Mouse (Mus musculus) c-Kit-positive CD71-positive TER-119-positive erythroid progenitor cells, embryonic 14.5 days (primary cell): ENCODE data around the gene Cdon.

Experiments
- DNase-seq: peaks from one replicate; pipeline ENCODE4 v3.0.0-alpha.2; 2013; ENCODE audit warnings: low spot score

Gene Cdon

GRCm38 (mm10) chr9:35438286-35439061 is 17.5 kb downstream of the Cdon start:
- no peak for DNase-seq

- DNase-seq: no peak
These were observed 18.1 kb downstream of the Cdon start for GRCm38 (mm10) chr9:35439062-35439442.

- no peak for DNase-seq
These were observed 18.8 kb downstream of the Cdon start for GRCm38 (mm10) chr9:35439754-35440153.

- no peak for DNase-seq
These were observed 21.5 kb downstream of the Cdon start for GRCm38 (mm10) chr9:35442476-35442875.

GRCm38 (mm10) chr9:35443618-35444511 is 22.9 kb downstream of the Cdon start:
- no peak for DNase-seq

- no peak for DNase-seq
These were observed 23.6 kb downstream of the Cdon start for GRCm38 (mm10) chr9:35444512-35444886.

GRCm38 (mm10) chr9:35446916-35447315 is 26.0 kb downstream of the Cdon start:
- DNase-seq: no peak

GRCm38 (mm10) chr9:35453311-35453710 is 32.4 kb downstream of the Cdon start:
- DNase-seq: no peak

GRCm38 (mm10) chr9:35459594-35459993 is 38.7 kb downstream of the Cdon start:
- no peak for DNase-seq

- no peak for DNase-seq
These were observed 46.4 kb downstream of the Cdon start for GRCm38 (mm10) chr9:35467264-35467817.

- no peak for DNase-seq
These were observed 48.0 kb downstream of the Cdon start for GRCm38 (mm10) chr9:35468913-35469312.

- DNase-seq: no peak
These were observed 53.3 kb downstream of the Cdon start for GRCm38 (mm10) chr9:35474104-35474724.

- DNase-seq: no peak
These were observed 54.5 kb downstream of the Cdon start for GRCm38 (mm10) chr9:35475394-35475793.

GRCm38 (mm10) chr9:35479456-35479855 is 58.5 kb downstream of the Cdon start:
- DNase-seq: no peak

GRCm38 (mm10) chr9:35482014-35482898 is 61.3 kb downstream of the Cdon start:
- no peak for DNase-seq

- no peak for DNase-seq
These were observed 63.0 kb downstream of the Cdon start for GRCm38 (mm10) chr9:35483949-35484348.

- DNase-seq: no peak
These were observed 65.7 kb downstream of the Cdon start for GRCm38 (mm10) chr9:35486616-35487015.

GRCm38 (mm10) chr9:35488496-35488895 is 67.6 kb downstream of the Cdon start:
- DNase-seq: no peak

GRCm38 (mm10) chr9:35491109-35491866 is 70.4 kb downstream of the Cdon start:
- DNase-seq: no peak

GRCm38 (mm10) chr9:35493033-35493732 is 72.3 kb downstream of the Cdon start:
- no peak for DNase-seq
